Mouse (Mus musculus) hindlimb bud, embryonic 11.5 days (tissue): ENCODE measurements around the gene Phc3.
A peak's percentile ranks its signal among the peaks of the same experiment; 100 is the strongest.
"Not testable (repeated sequence)": the region's sequence is repeated elsewhere in the genome, so short reads cannot be mapped to it uniquely, and the experiment has no call there.

ENCODE experiments used
- DNase-seq: peaks from one replicate; pipeline ENCODE4 v3.0.0-alpha.2; 2012; ENCODE audit warnings: low read depth, low spot score; ENCODE audit errors: extremely low spot score

Phc3 gene

GRCm38 (mm10) chr3:30887449-30887848, 81.8 kb downstream of the Phc3 start:
- DNase-seq: no peak

- no peak for DNase-seq
These were observed 92.5 kb downstream of the Phc3 start for GRCm38 (mm10) chr3:30876709-30877108.

GRCm38 (mm10) chr3:30869995-30870394, 99.2 kb downstream of the Phc3 start:
- no peak for DNase-seq

GRCm38 (mm10) chr3:30868625-30869024, 100.6 kb downstream of the Phc3 start:
- no peak for DNase-seq

GRCm38 (mm10) chr3:30868176-30868575, 101.0 kb downstream of the Phc3 start:
- DNase-seq: no peak

GRCm38 (mm10) chr3:30864640-30865039, 104.6 kb downstream of the Phc3 start:
- DNase-seq: no peak

- DNase-seq: no peak
These were observed 105.3 kb downstream of the Phc3 start for GRCm38 (mm10) chr3:30863712-30864435.

- DNase-seq: no peak
These were observed 108.5 kb downstream of the Phc3 start for GRCm38 (mm10) chr3:30860705-30861104.

GRCm38 (mm10) chr3:30859599-30859998, 109.6 kb downstream of the Phc3 start:
- DNase-seq: not testable (repeated sequence)

GRCm38 (mm10) chr3:30855604-30856458, 113.4 kb downstream of the Phc3 start, which contains the start of gene Gpr160:
TSS of gene Gpr160 (plus strand) at chr3:30855950.
- DNase-seq: peak; percentile 14

GRCm38 (mm10) chr3:30853596-30853995, 115.6 kb downstream of the Phc3 start:
- no peak for DNase-seq

GRCm38 (mm10) chr3:30851422-30851821, 117.8 kb downstream of the Phc3 start:
- DNase-seq: no peak
